Mouse (Mus musculus) A20 (cell line): ENCODE results near the gene Rtl5.

Source experiments
- DNase-seq: peaks from one replicate; pipeline ENCODE4 v3.0.0-alpha.2; 2011; ENCODE audit warnings: low read depth, low spot score

Rtl5 gene

DNA sequence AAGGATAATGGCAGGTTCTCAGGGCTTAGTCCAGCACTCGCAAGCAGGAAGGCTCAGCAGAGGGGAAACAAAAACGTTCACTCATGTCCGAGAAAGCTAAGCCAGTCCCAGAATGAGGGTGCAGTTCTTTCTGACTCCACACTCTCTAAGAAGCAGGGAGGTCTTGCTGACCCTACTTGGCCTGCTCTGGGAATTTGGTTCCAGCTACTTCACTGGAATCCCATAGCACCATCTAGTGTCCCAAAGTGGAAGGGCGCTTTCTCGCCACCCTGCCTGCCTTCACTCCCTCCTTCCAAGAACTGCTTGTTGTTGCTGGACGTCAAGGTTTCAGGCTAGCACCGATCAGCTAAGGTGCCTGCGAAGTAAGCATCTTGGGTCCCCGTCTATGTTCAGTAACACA, 5.0 kb downstream of the Rtl5 start:
- peak; percentile 32 for DNase-seq

DNA sequence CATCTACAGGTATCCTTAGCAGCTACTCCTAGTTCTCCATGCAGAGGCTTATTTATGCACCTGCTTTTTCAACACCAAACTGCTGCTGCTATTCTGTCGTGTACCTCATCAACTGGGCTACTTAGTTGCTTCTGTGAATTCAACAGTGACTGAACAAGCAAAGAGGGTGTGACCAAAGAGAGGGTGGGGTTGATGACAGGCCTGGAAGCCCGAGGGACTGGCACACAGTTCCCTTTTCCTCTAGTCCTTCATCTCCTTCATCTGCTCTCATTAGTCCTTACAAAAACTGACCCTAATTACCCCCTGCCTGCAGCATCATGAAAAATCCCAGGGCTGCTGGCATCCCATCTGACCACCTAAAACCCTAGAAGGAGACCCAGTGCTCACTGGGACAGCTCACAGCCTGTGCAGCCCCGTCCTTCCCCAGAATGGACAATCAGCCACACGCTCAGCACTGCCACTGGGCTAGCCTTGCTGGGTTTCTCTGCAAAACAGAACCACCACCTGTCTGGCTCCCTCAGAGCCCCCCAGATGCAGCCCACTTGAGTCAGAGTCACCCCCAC, 5.8 kb downstream of the Rtl5 start:
- no peak for DNase-seq

DNA sequence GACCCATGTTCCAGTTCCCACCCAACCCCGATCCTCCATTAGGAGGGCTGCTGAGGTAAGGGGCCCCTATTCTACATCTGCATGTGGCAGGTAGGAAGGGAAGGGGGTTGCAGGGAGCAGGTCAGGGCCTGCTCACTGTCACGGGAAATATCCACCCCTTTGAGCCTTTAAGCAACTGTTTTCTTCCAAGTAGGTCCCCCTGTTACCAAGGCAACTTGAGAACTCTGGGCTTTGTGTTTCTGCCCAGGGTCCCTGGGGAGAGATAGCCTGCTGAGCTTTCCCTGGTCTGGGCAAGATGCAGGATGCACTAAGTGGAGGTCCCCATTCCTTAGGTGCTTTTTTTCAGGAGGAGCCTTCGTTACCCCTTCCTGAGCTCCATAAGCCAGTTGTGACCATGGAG, 7.0 kb downstream of the Rtl5 start:
- DNase-seq, result no peak

DNA sequence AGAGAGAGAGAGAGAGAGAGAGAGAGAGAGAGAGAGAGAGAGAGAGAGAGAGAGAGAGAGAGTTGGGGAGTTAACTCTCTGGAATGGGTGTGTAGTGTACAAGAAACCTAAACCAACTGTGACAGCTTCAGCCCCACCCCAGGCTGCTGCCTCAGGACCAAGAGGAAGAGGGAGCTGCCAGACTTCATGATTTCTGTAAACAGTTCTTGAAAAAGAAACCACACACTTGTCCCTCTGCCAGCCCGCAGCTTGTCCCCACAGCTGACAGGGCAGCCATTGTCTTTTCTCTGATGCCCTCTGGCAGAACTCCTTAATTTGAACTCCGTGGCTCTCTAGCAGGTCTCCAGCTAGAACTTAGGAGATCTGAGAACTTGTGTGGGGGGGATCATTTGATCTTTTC, 10.2 kb downstream of the Rtl5 start:
- DNase-seq, result no peak

DNA sequence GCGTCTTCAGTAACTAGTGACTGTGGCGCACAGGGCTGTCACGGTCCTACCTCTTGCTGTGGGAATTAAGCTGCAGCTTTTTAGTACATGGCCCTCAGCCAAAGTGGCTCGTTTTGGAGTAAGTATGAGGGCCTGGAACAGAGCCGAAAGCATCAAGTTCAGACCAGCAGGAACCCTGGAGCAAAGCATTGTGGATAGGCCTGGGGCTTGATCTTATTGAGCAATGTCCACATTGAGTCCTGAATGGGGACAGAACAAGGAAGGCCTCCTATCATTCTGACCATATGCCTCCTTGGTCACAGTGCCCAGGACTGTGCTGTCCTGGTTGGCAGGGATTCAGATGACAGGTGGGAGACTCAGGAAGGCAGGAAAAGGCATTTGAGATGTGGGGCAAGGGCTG, 10.9 kb downstream of the Rtl5 start:
- no peak for DNase-seq

DNA sequence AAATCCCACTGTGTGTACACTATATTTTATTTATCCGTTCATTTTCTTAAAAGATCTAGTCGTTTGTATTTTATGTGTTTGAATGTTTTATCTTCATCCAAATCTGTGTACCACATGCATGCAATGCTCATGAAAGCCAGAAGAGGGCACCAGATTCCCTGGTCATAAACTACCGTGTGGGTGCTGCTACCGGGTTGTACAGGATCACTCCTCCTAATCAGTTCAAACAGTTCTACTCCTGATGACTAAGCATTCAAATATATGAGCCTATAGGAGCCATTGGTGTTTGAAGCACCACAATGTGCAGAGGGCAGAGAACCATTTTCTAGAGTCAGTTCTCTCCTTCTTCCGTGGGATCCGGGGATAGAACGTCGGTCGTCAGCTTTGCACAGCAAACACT, 11.7 kb downstream of the Rtl5 start:
- peak; percentile 41 for DNase-seq

DNA sequence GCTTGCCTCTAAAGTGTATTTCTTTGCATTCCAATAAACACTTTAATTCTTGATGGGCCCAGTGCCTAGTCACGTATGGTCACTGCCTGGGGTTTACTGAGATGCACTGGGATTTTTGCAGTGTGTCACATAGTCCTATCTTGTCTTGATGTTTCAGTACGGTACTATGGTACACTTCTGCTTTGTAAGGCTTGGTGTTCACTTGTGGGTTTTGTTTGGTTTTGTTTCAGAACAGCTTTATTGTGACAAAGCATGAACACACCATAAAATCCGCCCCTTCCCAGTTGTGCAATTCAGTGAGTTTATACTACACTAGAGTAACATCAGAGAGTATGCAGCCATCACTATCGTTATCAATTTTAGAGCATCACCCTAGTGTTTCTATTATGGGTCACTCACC, 17.1 kb downstream of the Rtl5 start:
- no peak for DNase-seq

DNA sequence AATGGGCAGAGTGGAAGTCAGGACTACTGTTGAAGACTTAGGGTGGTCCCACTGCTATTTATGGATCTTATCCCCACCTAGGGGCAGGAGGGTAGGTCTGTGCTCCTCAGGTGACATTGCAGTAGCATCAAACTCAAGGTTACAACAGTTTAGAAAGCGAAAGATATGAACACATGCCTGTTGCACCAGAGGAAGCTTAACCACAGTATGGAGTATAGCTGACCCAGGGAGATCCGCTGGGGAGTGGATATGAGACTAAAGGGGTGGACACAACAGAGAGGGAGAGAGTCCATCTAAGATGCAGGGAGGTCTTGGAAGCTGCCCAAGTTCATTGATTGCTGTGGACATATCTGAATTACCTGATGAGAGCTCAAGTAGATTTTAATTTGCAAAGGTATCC, 17.7 kb downstream of the Rtl5 start:
- DNase-seq, result no peak

DNA sequence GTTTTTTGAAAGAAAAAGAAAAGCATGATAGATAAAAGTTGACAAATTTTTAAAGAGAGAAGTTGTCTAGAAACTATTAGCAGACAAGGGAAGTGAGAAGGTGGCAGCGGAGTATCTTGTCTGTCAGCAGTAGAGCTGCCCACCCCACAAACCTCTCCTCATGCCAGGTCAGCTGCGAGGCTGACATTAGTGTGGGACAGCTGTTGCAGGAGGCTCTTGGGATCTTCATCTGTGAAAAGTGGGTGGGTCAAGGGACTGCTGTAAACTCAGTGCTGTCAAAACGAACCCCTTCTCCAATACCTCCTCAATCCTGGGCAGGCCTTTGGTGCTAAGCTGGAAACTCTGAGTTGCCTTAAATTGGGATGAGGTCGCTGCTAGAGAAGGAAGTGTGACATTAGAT, 19.9 kb downstream of the Rtl5 start:
- no peak for DNase-seq

DNA sequence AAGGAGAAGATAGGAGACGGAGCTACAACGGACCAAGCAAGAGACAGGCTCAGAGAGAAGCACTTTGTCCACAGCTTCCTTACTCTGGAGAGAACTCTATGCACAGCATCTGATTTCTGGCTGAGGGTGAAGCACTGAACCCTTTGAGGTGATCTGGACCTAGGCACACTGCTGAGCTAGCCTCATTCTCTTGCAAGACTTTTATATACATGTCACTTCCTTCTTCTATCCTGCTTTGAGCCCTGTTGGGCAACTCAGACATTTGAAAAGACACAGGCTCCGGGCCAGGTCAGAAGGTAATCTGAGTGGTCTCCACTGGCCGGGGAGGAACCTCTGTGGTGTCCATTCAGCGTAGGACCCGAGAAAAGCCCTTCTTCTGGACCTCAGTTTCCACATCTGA, 20.6 kb downstream of the Rtl5 start:
- no peak for DNase-seq

DNA sequence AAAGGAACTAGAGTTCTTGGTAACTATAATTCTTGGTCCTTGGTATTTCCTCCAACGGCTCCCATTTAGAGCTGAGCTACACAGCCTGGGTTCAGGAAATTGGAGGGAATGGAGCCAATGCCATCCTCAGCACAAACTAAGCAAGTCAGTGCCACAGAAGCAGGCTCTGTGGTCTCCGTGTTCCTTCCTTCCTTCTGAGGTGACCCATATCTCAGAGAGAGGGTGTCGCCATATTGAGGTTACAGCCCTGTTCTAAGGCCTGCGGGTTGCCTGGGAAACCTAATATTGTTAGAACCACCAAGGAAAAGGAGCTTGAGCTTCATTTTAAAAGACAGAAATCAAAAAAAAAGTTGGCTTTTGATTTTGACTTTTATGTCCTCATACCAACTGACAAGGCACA, 28.7 kb downstream of the Rtl5 start:
- no peak for DNase-seq

DNA sequence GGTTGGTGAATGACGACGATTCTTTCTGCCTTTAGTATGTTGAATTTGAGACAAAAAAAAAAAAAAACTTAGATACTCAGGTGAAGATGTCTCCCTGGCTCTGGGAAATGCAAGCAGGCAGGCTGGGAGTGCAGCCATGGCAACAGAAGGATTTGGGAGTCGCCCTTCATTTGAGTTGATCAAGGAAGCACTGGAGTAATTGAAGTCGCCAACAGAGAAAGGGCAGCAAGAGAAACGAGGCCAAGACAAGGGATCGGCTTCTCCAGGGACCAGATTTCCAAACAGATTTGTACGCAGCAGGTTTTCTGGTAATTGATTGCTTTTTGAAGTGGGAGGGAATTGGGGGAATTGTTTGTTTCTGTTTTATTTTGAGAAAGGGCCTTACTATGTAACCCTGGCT, 29.5 kb downstream of the Rtl5 start:
- DNase-seq, result no peak

DNA sequence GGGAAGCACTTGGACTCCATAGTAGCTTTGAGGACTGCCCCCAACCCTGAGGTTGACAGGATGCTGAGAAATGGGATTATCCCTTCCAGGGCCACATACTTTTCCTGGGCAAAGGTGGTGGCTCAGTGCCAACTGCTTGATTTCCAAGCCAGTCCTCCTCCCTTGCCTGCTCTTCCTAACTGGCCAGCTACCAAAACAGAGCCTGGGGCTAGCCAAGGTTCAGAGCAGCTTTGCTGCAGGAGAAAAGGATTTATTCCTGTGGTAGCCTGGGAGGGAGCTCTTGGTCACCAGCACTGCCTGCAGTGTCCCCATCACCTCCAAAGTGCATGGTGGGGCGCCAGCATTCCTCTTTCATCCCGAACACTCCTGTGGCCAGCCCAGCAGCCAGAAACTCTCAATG, 33.6 kb downstream of the Rtl5 start:
- no peak for DNase-seq

DNA sequence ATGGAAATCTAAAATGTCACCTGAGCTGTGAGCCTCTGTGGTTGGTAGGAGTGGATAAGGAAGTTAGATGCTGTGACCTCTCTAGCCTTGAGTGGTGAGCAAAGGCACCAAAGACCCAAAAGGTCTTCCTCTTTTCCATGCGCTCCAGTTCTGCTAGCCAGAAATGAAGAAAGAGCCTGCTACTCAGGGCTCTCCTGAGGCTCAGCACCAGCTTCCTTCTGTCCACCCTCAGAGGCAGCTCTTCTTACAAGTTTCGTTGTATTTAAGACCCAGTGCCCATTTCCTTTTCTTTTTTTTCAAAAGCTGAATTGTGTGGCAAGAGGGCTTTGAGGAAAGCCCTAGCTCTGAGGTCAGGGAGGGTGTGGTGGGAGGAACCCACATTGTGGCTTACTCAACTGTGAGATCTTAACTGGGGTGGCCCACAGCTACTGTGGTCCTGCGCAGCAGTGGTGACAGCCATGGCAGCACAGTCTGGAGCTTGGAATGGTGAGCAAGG, 34.2 kb downstream of the Rtl5 start:
- no peak for DNase-seq

DNA sequence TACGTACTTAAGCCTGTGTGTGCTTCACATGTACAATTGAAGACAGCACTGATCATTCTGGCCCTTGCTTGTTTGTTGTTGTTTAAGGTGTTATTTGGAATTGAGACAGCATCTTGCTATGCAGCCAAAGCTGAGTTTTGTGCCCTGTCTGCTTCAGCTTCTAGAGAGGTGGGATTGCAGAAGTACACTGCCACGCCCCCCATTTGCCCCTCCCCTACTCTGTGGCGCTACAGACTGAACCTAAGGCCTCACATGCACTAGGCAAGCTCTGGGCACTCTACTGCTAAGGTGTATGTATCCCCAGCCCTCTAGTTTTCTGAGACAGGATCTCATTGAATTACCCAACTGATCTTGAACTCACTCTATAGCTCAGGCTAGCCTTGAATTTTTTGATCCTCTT, 35.4 kb downstream of the Rtl5 start:
- DNase-seq, result peak; percentile 3

DNA sequence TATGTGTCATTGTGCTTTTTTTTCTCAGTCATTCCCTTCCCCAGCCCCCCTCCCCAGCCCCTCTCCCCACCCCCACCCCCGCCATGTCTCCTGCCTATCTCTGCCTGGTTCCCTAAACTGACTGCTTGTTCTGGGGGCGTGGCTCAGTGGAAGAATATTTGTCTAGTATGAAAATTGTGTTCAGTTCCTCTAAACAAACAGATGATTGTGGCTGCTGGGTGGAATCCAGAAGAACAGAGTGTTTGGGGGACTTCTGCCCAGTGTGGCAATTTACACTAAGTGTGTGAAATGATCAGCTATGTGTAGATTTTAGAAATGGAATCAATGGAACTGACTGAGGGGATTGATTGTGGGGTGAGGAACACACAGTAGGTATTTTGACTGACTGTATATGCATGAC, 37.5 kb downstream of the Rtl5 start:
- no peak for DNase-seq

DNA sequence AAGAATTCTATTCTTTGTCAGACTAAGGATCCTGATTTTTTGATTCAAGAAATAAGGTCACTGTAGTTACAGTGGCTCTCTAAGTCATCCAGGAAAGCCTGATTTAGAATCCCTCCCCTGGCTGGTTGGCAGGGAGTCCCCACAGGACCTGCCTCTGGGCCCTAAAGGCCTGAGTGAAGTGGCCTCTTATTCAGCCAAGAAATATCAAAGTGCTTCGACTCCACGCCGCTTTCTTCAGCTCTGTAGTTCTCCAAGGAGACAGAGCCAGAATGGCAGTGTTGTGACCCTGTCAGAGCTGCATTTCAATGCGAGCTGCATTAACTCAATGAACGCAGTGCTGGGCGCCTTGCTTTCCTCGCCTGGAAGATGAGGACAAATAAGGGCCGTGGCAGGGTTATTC, 38.7 kb downstream of the Rtl5 start:
- no peak for DNase-seq

DNA sequence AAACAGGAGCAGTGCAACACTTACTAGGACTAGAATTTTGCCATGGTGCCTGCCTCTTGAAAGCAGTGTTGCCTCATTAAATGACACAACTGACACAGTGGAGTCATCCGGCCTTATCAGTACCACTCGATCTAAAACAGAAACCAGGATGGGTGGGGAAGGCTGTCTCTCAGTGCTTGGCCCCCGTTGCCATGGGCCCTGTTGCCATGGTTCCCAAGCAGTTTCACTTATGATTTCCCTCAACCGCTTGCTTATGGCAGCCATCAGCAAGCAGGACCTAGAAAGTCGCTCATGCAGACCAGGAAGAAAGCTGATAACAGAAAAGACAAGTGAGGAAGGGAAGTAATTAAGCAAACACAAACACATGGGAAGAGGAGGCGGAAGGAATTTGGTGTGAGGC, 39.3 kb downstream of the Rtl5 start:
- DNase-seq, result no peak

DNA sequence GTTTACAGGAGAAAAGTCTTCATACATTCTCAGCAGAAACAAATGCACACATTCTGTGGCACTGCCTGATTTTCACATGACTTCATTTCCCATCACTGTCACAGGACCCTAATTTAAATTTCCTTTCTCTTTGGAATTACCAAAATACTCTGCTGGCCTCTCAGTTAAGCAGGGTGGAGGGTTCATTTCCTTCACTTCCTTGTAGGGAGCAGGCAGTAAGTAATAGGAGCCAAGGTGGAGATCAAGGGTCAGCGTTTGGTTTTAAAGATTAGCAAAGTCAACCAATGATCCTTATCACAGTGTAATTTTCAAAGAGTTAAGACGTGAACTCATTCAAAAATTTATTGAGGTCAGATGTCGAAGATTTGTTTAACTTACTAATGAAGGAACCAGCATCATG, 46.1 kb downstream of the Rtl5 start:
- DNase-seq, result no peak

DNA sequence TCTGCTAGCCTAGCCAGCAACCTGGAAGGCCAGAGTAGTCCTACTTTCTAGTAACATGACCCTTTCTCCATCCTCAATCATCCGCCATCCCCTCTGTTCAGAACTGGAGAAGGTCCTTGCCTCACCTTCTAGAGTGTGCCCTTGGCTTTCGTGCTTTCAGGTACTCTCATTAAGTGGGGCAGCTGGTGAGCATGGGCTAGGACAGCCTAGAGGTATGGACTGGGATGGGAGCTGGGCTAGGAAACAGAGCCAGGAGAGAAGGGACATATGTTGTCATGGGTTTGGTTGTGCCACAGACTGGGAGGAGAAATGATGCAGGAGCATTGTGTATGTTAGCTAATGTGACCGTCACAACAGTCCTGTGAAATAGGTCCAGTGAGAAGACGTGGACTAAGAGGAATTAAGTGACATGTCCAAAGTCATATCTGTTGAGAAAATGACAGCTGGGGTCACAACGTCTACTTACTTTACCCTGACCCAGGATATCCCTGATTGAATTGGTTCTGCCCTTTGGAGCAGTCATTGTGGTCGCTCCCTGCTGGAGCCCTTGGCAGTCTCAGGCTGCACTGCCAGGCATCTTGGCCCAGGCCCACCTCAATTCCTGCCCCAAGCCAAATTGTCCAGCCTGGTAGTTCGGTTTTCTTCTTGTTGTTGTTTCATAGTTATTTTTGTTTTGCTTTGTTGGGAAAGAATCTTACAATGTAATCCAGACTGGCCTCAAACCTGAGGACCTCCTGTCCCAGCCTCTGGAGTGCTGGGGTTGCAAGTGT, 51.4 kb downstream of the Rtl5 start:
- DNase-seq, result no peak

DNA sequence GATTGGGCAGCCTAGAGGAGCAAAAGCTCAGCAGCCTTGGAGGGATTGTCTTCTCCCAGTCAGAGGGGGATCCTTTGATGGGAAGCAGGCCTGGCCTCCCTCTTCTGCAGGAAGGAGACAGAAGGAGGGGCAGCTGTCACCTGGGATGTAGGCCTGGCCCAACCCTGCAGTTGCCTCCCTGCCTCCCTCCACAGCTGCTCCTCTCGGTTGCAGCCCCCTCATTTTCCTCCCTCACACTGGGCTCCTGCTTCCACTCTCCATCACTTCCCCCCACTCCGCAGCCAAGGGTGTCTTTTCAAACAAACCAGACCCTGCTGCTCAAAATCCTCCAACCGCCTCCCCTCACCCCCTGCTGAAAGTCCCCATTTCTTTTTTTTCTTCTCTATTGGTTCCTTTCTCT, 52.2 kb downstream of the Rtl5 start:
- no peak for DNase-seq

DNA sequence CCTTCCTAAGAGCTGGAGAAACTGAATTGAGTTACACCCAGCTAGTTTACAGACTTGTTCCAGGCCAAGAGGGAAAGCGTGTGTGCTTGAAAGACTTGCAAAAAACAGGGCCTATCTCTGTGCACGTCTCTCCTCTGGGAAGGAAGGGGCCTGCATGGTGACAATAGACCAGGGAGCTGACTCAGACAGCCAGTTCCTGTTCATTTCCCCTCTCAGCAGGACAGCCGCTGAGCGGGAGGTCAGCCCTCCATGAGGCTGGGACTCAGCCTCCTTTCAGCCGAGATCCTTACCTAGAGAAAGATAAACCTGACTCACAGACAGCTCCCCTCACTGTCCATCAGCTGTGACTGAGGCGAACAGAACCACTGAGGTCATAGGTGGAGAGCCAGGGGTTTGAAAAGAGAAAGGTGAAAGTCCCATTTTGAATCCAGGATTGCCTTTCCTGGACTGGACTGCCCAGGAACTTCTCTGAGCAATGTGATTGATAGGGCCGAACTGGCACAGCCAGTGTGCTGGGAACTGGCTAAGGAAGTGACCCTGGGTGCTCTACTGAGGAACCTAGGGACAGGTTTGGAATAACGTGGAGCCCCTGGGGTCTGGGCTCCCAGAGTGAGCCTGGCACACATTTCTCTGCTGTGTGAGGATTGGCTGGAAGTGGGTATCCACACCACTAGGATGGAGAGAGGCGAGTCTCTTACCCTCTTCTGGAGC, 53.7 kb downstream of the Rtl5 start:
- DNase-seq, result no peak
